In genomic region chr14:97559559-97559958, GRCm38 (mm10) we compare ENCODE assay signal across 8 mouse cellular contexts.
DNase-seq lines count a peak whose midpoint lies in the region; ATAC-seq and TF ChIP-seq lines count a peak whose summit lies in the region.

No protein-coding gene starts in this region.

- H3K9me3 ChIP-seq in hindbrain, embryonic 10.5 days = no peaks in the 10 kb centered on the region
- H3K9me3 ChIP-seq in hindbrain, embryonic 16.5 days (ENCODE audit: control insufficient read depth, low read length) = no peaks in the 10 kb centered on the region

- no peaks in the 10 kb centered on the region for H3K27me3 ChIP-seq in hindbrain, embryonic 10.5 days (ENCODE audit: insufficient read depth, poor library complexity, severe bottlenecking)
- H3K27me3 ChIP-seq in hindbrain, embryonic 16.5 days (replicated peaks; ENCODE audit: control insufficient read depth, insufficient read depth, low read length) = no peaks in the 10 kb centered on the region
- peaks cover 4% of the 10 kb centered on the region for H3K27me3 ChIP-seq in Patski

- peak; percentile 32 for TF ChIP-seq CTCF in Patski (IDR thresholded peaks at IDR 0.05)

- POLR2A ChIA-PET in Patski (lab: Charles Lee) = no interaction called here

- no peak overlapping the region for H3K4me2 ChIP-seq in hindbrain, embryonic 16.5 days (ENCODE audit: low read length)

- H3K4me1 ChIP-seq in hindbrain, embryonic 10.5 days (replicated peaks) = peaks cover 22% of the 10 kb centered on the region
- no peaks in the 10 kb centered on the region; the same call in 1 of the 2 replicates for H3K4me1 ChIP-seq in hindbrain, embryonic 16.5 days (ENCODE audit: control insufficient read depth, insufficient read depth, low read depth, low read length)

- H3K4me3 ChIP-seq in hindbrain, embryonic 10.5 days = no peak overlapping the region
- H3K4me3 ChIP-seq in hindbrain, embryonic 16.5 days (ENCODE audit: low read length) = no peak overlapping the region

- in situ Hi-C loops in Patski (cut with MboI; ENCODE audit: low pct_unique_long_range_greater_than_20kb) = loop anchor here (25.0 kb wide), 2 partner anchors 597 to 1453 kb away; no protein-coding TSS in a partner anchor

- H3K9ac ChIP-seq in hindbrain, embryonic 16.5 days (ENCODE audit: low read depth, low read length) = no peak overlapping the region

- CTCF ChIA-PET in Patski (lab: Charles Lee) = interaction anchor here (1.0 kb wide), 1 partner anchor 12 kb away, joined by 3 read pairs; no protein-coding TSS in a partner anchor

- H3K36me3 ChIP-seq in hindbrain, embryonic 10.5 days = no peaks in the 10 kb centered on the region
- no peaks in the 10 kb centered on the region for H3K36me3 ChIP-seq in hindbrain, embryonic 16.5 days (ENCODE audit: control insufficient read depth, insufficient read depth, low read length)

- no peak for DNase-seq in hindbrain, embryonic 10.5 days (ENCODE audit: low spot score)
- no peak for DNase-seq in Patski (ENCODE audit: low read depth, low spot score)
- DNase-seq in heart, adult 9 months (ENCODE audit: low spot score in 2 of 2) = peak; percentile 54 to 81
- DNase-seq in layer of hippocampus, postnatal 14 days (ENCODE audit: low spot score in 2 of 2) = no peak
- no peak for DNase-seq in layer of hippocampus, adult 8-10 months (ENCODE audit: low spot score in 2 of 2)
- DNase-seq in testis, postnatal 14 days (ENCODE audit: low spot score) = no peak

- 0% methylated on average over 1 of the region's 1 CpGs for WGBS in hindbrain, embryonic 10.5 days
- WGBS in hindbrain, embryonic 16.5 days = 0% methylated on average over 1 of the region's 1 CpGs

- no peak for ATAC-seq in hindbrain, embryonic 16.5 days
- no peak for ATAC-seq in Patski
- peak; percentile 96 for ATAC-seq in megakaryocyte progenitor cell, adult 5-6 weeks (replicated peaks; ENCODE audit: poor library complexity)

- H3K27ac ChIP-seq in hindbrain, embryonic 10.5 days = peak overlapping the region; percentile 69
- H3K27ac ChIP-seq in hindbrain, embryonic 16.5 days (ENCODE audit: low read depth, low read length) = no peak overlapping the region

Comparison
In these comparisons a context has a peak if more than half of its experiments do, and no peak if none do; other contexts are left out.
1. DNase-seq: peak in heart, adult 9 months (2 of 2); none in hindbrain, embryonic 10.5 days (single experiment), Patski (single experiment), layer of hippocampus, postnatal 14 days (0 of 2), layer of hippocampus, adult 8-10 months (0 of 2) and testis, postnatal 14 days (single experiment).